Mouse (Mus musculus): Measurements from ENCODE around the gene Pgap3.

DNA sequence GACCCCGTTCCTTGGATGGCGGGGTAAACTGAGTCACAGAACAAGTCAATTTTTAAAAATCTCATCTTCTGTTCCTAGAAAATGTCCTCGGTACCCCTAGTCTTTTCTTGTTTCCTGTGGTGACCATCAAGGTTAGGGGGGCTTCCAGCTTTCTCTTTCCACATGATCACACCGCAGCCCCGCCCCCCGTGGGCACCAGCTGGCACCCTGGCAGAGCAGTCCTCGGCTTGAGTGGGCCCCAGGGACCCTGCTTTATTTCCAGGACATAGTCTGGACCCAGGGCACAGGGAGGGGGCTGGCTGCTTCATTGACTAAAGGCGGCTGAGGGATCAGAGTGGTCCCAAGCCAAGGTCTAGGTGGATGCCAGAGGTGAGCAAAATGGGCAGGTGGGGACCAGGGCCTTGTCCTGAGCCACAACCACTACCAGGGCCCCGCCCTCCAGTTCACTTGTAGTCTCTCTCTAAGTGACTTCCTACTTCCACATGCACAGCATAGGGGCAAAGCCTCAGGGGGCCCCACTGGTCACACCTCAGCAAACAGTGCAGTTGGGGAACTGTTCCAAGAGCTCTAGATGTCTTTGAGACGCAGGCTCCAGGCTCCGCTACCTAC lies 60.5 kb downstream of the Pgap3 start:
- TF ChIP-seq GATA1 (IDR thresholded peaks at IDR 0.05; ENCODE audit: borderline replicate concordance, low read length), result no peak
- TF ChIP-seq FLI1 (IDR thresholded peaks at IDR 0.05; ENCODE audit: low read length), result no peak
